Comparison of ENCODE assay signal across 21 mouse cellular contexts in the genomic region with DNA sequence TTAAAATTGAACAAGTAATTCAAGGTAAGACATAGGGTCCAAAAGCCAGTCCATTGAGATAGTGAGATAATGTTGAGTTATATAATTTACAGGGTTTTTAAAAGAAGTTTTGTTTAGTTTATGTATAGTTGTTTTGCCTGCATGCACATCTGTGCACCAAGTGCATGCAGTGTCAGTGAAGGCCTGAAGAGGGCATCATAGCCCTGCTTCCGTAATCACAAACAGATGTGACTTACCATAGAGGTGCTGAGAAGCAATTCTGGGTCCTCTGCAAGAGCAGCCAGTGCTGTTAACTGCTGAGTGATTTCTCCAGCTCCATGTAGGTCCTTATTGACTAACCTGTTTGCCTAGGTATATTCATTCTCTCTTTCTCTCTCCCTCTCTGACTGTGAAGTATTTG. TPM values are rescaled to one million over a fixed set of nuclear protein-coding genes. Genes with fewer than 3 reads are reported as not detected.
DNase-seq lines count a peak whose midpoint lies in the region; ATAC-seq and TF ChIP-seq lines count a peak whose summit lies in the region.
"Had no signal": no experiment of that assay in that cellular context is flagged by ENCODE, and none has a peak within 500 bp of the region (broad histone marks: within the 10 kb centered on the region; RNA-seq: fewer than 3 reads in every experiment).

No protein-coding gene starts in this region.

- no peaks in the 10 kb centered on the region for H3K9me3 ChIP-seq in kidney, postnatal 0 days (replicated peaks; ENCODE audit: low read length)
- H3K9me3 ChIP-seq in midbrain, postnatal 0 days (ENCODE audit: low read length): no peaks in the 10 kb centered on the region
- H3K9me3 ChIP-seq in midbrain, embryonic 16.5 days (replicated peaks; ENCODE audit: control insufficient read depth, low read length, poor library complexity, severe bottlenecking): no peaks in the 10 kb centered on the region
- H3K9me3 ChIP-seq: heart, embryonic 13.5 days; limb, embryonic 10.5 days; megakaryocyte, embryonic 14.5 days had no signal

- no peaks in the 10 kb centered on the region for H3K4me1 ChIP-seq in kidney, postnatal 0 days (replicated peaks; ENCODE audit: insufficient read depth, low read length)
- no peaks in the 10 kb centered on the region for H3K4me1 ChIP-seq in midbrain, postnatal 0 days (ENCODE audit: insufficient read depth, low read length)
- H3K4me1 ChIP-seq in midbrain, embryonic 16.5 days (ENCODE audit: control insufficient read depth, insufficient read depth, low read length): no peaks in the 10 kb centered on the region
- H3K4me1 ChIP-seq: limb, embryonic 10.5 days had no signal

- DNase-seq in embryo, embryonic 10.5 days (ENCODE audit: low spot score): peak; percentile 24
- no peak for DNase-seq in embryo, embryonic 10 days (ENCODE audit: low spot score)
- no peak for DNase-seq in kidney, postnatal 0 days (ENCODE audit: low spot score)
- DNase-seq in kidney, adult 18-20 months: no peak
- no peak for DNase-seq in midbrain, postnatal 0 days (ENCODE audit: low spot score)
- peak; percentile 32 for DNase-seq in splenic B cell, adult 2 months (ENCODE audit: low read depth, low spot score)
- DNase-seq in yolk sac, embryonic 10.5 days (ENCODE audit: low spot score): no peak
- DNase-seq: adrenal gland, postnatal 14 days; cerebellum, adult 8-10 months; gastrocnemius, postnatal 25 days; heart, postnatal 4 days; kidney, postnatal 36 days; layer of hippocampus, postnatal 36 days; lung, adult 18-20 months had no signal

- H3K27ac ChIP-seq in kidney, postnatal 0 days: no peak overlapping the region
- no peak overlapping the region for H3K27ac ChIP-seq in midbrain, postnatal 0 days (ENCODE audit: low read depth, low read length)
- H3K27ac ChIP-seq in midbrain, embryonic 16.5 days (ENCODE audit: low read length): no peak overlapping the region
- H3K27ac ChIP-seq: heart, embryonic 13.5 days; limb, embryonic 10.5 days had no signal

- TF ChIP-seq CTCF in kidney, postnatal 0 days (IDR thresholded peaks at IDR 0.05; ENCODE audit: low read depth): peak; percentile 25; the same call in 1 of the 2 replicates
- peak; percentile 37 for TF ChIP-seq CTCF in midbrain, postnatal 0 days (IDR thresholded peaks at IDR 0.05)

- ATAC-seq in kidney, postnatal 0 days (replicated peaks; ENCODE audit: low FRiP score, low read depth): no peak
- ATAC-seq in midbrain, postnatal 0 days (ENCODE audit: low FRiP score): no peak
- no peak for ATAC-seq in midbrain, embryonic 16.5 days
- ATAC-seq: forebrain, embryonic 16.5 days; intestine, embryonic 16.5 days had no signal

- 88% methylated on average over 1 of the region's 1 CpGs for WGBS in kidney, postnatal 0 days
- 95% methylated on average over 1 of the region's 1 CpGs for WGBS in midbrain, postnatal 0 days
- WGBS in midbrain, embryonic 16.5 days: 87% methylated on average over 1 of the region's 1 CpGs

- H3K27me3 ChIP-seq in kidney, postnatal 0 days (ENCODE audit: insufficient read depth, low read length): no peaks in the 10 kb centered on the region
- no peaks in the 10 kb centered on the region for H3K27me3 ChIP-seq in midbrain, postnatal 0 days (ENCODE audit: insufficient read depth, low read length)
- no peaks in the 10 kb centered on the region for H3K27me3 ChIP-seq in midbrain, embryonic 16.5 days (ENCODE audit: control insufficient read depth, insufficient read depth, low read depth, low read length)
- H3K27me3 ChIP-seq in splenic B cell, adult 2 months (ENCODE audit: control insufficient read depth, insufficient read depth, low read length, poor library complexity, severe bottlenecking): no peaks in the 10 kb centered on the region
- H3K27me3 ChIP-seq: heart, embryonic 13.5 days; megakaryocyte, embryonic 14.5 days had no signal

- H3K9ac ChIP-seq in kidney, postnatal 0 days (ENCODE audit: low read depth, low read length): no peak overlapping the region
- no peak overlapping the region for H3K9ac ChIP-seq in midbrain, postnatal 0 days (replicated peaks; ENCODE audit: low read length, poor library complexity, severe bottlenecking)
- H3K9ac ChIP-seq in midbrain, embryonic 16.5 days (ENCODE audit: low read depth, low read length): no peak overlapping the region
- H3K9ac ChIP-seq: heart, embryonic 13.5 days had no signal

- peaks cover 12% of the 10 kb centered on the region; the same call in 1 of the 2 replicates for H3K36me3 ChIP-seq in kidney, postnatal 0 days (ENCODE audit: insufficient read depth, low read length)
- peaks cover 7% of the 10 kb centered on the region for H3K36me3 ChIP-seq in midbrain, postnatal 0 days (ENCODE audit: insufficient read depth, low read length)
- H3K36me3 ChIP-seq in midbrain, embryonic 16.5 days (ENCODE audit: control insufficient read depth, insufficient read depth, low read length): peaks cover 4% of the 10 kb centered on the region; the same call in 1 of the 2 replicates
- peaks cover 13% of the 10 kb centered on the region for H3K36me3 ChIP-seq in splenic B cell, adult 2 months (ENCODE audit: control insufficient read depth, insufficient read depth, low read length, poor library complexity, severe bottlenecking)

- no peak overlapping the region for H3K4me3 ChIP-seq in kidney, postnatal 0 days (replicated peaks; ENCODE audit: low read depth, low read length)
- H3K4me3 ChIP-seq in midbrain, postnatal 0 days (ENCODE audit: low read depth, low read length): no peak overlapping the region
- H3K4me3 ChIP-seq in midbrain, embryonic 16.5 days (ENCODE audit: low read depth, low read length): no peak overlapping the region
- H3K4me3 ChIP-seq: erythroblast, embryonic 14.5 days; heart, embryonic 13.5 days; limb, embryonic 10.5 days; megakaryocyte, embryonic 14.5 days had no signal

- no peak overlapping the region for H3K4me2 ChIP-seq in kidney, postnatal 0 days (ENCODE audit: low read length)
- no peak overlapping the region for H3K4me2 ChIP-seq in midbrain, postnatal 0 days (ENCODE audit: low read depth, low read length, poor library complexity, severe bottlenecking)
- H3K4me2 ChIP-seq in midbrain, embryonic 16.5 days (ENCODE audit: low read length): no peak overlapping the region
- H3K4me2 ChIP-seq: heart, embryonic 13.5 days had no signal

RNA-seq across cellular contexts. Expression of gene Zbtb8os, which starts 6.4 kb away (rescaled TPM):
- polyA plus RNA-seq in kidney, postnatal 0 days (2015; fragmentation: Nextera tagmentation; extraction: Ambion mirVana): 55.9 and 60.8 TPM in 2 replicates
- total RNA-seq in midbrain, postnatal 0 days (2014; rRNA removed): 2.9 and 4.1 TPM in 2 replicates
- 15.6 and 20.6 TPM in 2 replicates for polyA plus RNA-seq in midbrain, postnatal 0 days (2015; fragmentation: Nextera tagmentation; extraction: Ambion mirVana)
- polyA plus RNA-seq in midbrain, embryonic 16.5 days (2015; fragmentation: Nextera tagmentation; extraction: Ambion mirVana): 15.1 and 17.7 TPM in 2 replicates

RNA-seq across cellular contexts. Expression of gene Rbbp4, which starts 6.7 kb away (rescaled TPM):
- polyA plus RNA-seq in kidney, postnatal 0 days (2015; fragmentation: Nextera tagmentation; extraction: Ambion mirVana): 339 and 363 TPM in 2 replicates
- total RNA-seq in midbrain, postnatal 0 days (2014; rRNA removed): 79.2 and 82.4 TPM in 2 replicates
- 187 and 198 TPM in 2 replicates for polyA plus RNA-seq in midbrain, postnatal 0 days (2015; fragmentation: Nextera tagmentation; extraction: Ambion mirVana)
- polyA plus RNA-seq in midbrain, embryonic 16.5 days (2015; fragmentation: Nextera tagmentation; extraction: Ambion mirVana): 267 and 295 TPM in 2 replicates

RNA-seq across cellular contexts. Expression of gene Zbtb8a, which starts 36.0 kb away (rescaled TPM):
- polyA plus RNA-seq in kidney, postnatal 0 days (2015; fragmentation: Nextera tagmentation; extraction: Ambion mirVana): 12.3 and 13.7 TPM in 2 replicates
- 22.9 and 25.2 TPM in 2 replicates for total RNA-seq in midbrain, postnatal 0 days (2014; rRNA removed)
- polyA plus RNA-seq in midbrain, postnatal 0 days (2015; fragmentation: Nextera tagmentation; extraction: Ambion mirVana): 15.5 and 15.8 TPM in 2 replicates
- polyA plus RNA-seq in midbrain, embryonic 16.5 days (2015; fragmentation: Nextera tagmentation; extraction: Ambion mirVana): 23.2 and 23.4 TPM in 2 replicates

RNA-seq across cellular contexts. Expression of gene Sync, which starts 54.5 kb away (rescaled TPM):
- polyA plus RNA-seq in kidney, postnatal 0 days (2015; fragmentation: Nextera tagmentation; extraction: Ambion mirVana): 0.63 and 0.78 TPM in 2 replicates
- 2.1 and 2.6 TPM in 2 replicates for total RNA-seq in midbrain, postnatal 0 days (2014; rRNA removed)
- polyA plus RNA-seq in midbrain, postnatal 0 days (2015; fragmentation: Nextera tagmentation; extraction: Ambion mirVana): 1.1 and 1.3 TPM in 2 replicates
- 0.63 and 0.85 TPM in 2 replicates for polyA plus RNA-seq in midbrain, embryonic 16.5 days (2015; fragmentation: Nextera tagmentation; extraction: Ambion mirVana)
- polyA plus RNA-seq: erythroblast, embryonic 14.5 days had no signal

Comparison
In these comparisons a context has a peak if more than half of its experiments do, and no peak if none do; other contexts are left out.
1. DNase-seq: peak in embryo, embryonic 10.5 days (single experiment) and splenic B cell, adult 2 months (single experiment); none in embryo, embryonic 10 days (single experiment), kidney, postnatal 0 days (single experiment), kidney, adult 18-20 months (single experiment), midbrain, postnatal 0 days (single experiment) and yolk sac, embryonic 10.5 days (single experiment).